Mouse (Mus musculus) A20 (cell line): ENCODE measurements around the gene Col6a6.

ENCODE experiments used
- DNase-seq: peaks from one replicate; pipeline ENCODE4 v3.0.0-alpha.2; 2011; ENCODE audit warnings: low read depth, low spot score

Col6a6 gene

GRCm38 (mm10) chr9:105801463-105801862, 26.5 kb downstream of the Col6a6 start:
- DNase-seq = no peak

- DNase-seq = no peak
Observed at GRCm38 (mm10) chr9:105800286-105800685, 27.7 kb downstream of the Col6a6 start.

DNA sequence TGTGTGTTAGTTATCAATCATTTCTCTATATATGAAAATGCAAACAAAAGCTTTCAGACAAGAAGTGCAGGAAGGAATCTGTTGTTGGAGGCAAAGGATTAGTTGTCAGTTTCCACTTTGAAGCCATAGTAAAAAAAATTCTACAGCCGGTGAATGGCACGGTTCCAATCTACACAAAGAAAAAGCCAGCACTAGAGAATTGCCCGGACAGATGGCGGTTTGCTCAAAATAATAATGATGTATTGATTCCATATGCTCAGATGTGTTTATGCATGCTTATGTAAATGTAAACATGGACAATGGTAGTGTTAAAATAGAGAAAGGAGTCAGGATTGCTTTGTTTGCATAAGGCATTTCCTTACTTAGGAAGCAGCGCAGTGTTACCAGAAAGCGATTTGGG, 31.8 kb downstream of the Col6a6 start:
- no peak for DNase-seq

DNA sequence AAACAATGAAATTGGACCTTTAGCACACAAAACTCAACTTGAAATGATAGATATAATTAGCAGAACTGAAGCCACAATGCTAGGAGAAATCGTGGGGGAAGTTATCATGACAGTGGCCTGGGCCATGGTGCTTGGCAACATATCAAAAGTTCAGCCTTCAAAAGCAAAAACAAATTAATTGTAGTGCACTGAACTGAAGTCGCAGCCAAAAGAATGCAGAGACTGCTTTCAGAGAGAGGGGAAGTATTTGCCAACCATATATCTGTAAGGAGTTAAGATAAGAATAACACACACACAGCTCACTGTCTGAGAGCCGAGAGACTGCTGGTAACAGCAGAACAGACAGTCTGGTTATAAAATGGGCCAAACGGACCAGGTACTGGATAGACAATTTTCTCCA, 33.0 kb downstream of the Col6a6 start:
- DNase-seq = no peak

GRCm38 (mm10) chr9:105791810-105792209, 36.1 kb downstream of the Col6a6 start:
- no peak for DNase-seq

DNA sequence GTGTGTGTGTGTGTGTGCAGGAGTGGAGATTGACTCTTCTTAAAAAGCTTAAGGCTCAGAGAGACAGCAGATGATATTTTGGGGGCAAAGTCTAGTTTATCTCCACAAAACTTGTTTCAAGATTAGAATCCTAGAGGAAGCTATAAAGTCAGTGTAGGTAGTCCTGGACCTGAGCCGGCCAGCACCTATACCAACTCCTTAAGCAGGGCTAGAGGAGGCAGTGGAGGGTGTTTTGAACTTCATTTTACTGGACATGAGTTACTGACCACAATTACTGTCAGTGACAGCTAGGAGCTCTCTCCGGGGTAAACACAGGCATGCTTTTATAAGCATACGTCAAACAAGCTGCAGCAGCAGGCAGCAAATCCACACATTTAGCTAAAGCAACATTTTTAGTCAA, 39.8 kb downstream of the Col6a6 start:
- DNase-seq = no peak

- no peak for DNase-seq
Observed at GRCm38 (mm10) chr9:105787800-105788199, 40.2 kb downstream of the Col6a6 start.

- DNase-seq = no peak
Observed at GRCm38 (mm10) chr9:105784026-105784425, 43.9 kb downstream of the Col6a6 start.

- no peak for DNase-seq
Observed at GRCm38 (mm10) chr9:105780696-105781095, 47.3 kb downstream of the Col6a6 start.

GRCm38 (mm10) chr9:105778741-105779140, 49.2 kb downstream of the Col6a6 start:
- no peak for DNase-seq

- no peak for DNase-seq
Observed at GRCm38 (mm10) chr9:105774878-105775277, 53.1 kb downstream of the Col6a6 start.

- no peak for DNase-seq
Observed at GRCm38 (mm10) chr9:105774321-105774720, 53.6 kb downstream of the Col6a6 start.

- DNase-seq = no peak
Observed at GRCm38 (mm10) chr9:105771380-105771779, 56.6 kb downstream of the Col6a6 start.

GRCm38 (mm10) chr9:105770690-105771089, 57.3 kb downstream of the Col6a6 start:
- no peak for DNase-seq

DNA sequence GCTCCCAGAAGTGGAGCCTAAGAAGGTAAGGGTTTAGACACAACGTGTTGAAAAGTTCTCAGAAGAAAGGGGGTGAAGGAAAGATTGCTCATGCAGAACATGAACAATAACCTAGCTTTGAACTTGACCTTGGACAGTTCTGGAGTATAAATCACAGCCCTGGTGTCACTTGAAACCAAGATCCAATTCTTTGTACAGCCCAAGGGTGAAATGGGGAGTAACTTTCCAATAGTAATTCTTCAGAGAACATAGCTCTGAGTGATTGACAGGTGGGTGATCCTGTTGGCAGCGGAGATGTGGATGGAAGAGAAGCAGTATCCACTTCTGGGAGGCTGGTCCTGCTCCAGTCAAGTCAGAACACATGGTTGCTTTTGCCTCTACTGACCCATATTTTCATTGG, 62.1 kb downstream of the Col6a6 start:
- DNase-seq = no peak

DNA sequence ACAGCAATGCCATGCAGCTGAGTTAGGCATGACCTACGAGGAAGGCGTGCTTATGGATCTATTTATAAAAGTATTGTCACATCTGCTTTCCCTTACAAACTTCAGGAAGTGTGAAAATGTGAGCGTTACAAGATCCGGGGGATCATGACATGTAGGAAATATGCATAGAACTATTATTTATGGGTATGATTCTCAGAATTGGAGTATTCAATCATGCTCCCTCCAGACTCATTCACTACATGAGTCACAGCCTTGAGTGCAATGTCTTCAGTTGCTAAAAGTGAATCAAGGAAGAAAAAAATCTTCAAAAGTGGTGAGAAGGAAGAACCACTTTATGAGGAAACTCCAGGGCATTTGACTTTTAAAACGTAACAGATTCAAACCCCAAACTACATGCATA, 63.3 kb downstream of the Col6a6 start:
- DNase-seq = no peak

DNA sequence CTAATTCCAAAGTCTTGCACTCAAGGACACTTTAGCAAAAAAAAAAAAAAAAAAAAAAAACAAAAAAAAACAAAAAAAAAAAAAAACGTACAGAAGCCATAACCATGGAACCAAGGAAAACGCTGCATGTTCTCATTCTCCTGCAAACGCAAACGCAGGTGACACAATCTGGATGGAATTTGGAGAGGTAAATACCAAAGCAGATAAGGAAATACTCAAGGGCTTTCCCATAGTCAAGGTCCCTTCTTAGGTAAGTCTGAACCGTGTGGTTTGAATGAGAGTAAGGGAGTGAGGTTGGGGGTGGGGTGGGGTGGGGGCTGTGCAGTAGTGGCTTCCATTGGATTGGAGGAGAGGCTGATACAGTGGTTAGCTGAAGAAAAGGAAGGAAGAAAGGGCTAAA, 63.8 kb downstream of the Col6a6 start:
- DNase-seq = no peak

DNA sequence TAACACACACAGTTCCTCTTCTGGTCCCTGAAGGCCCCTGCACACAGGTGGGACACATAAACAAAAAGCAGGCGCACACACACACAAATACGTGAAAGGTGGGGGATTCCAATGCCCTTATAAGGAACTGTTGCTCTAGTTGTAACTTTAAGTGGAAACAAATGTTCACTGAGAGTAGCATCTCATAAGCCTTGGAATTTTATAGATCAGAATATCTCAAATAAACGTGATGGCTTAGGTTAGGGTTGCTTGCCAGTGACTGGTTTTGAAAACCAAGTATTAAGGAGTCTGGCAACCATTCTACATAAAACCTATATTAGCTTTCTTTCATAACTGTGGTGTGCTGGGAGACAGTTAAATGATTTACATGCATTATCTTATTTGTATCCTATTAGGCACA, 64.3 kb downstream of the Col6a6 start:
- DNase-seq = no peak

GRCm38 (mm10) chr9:105762274-105762673, 65.7 kb downstream of the Col6a6 start:
- DNase-seq = no peak

GRCm38 (mm10) chr9:105758861-105759260, 69.1 kb downstream of the Col6a6 start:
- DNase-seq = no peak

DNA sequence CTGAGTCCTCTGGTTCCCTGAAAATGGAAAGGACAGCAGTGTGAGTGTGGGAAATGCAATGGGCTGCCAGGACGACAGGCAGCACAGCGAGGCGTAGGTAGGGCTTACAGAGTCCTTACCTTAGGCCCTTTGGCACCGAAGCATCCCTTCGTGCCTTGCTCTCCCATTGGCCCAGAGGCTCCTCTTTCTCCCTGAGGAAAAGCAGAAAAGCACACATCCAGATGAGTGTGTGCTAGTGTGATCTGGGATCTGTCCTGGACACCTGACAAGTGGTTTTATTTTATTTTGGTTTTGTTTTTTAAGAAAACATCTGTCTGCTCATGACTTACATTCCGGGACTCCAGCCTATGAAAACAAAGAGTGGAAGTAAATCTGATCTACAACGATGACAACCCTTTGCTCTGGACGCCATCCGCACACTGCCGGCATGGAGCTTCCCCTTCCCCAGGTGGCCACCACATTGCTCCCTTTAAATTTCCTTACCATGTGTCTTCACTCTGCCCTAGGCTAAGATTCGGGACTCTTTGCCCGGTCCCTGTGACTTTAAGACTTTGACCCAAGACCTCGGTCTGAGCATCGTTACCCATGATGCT, 69.7 kb downstream of the Col6a6 start:
- DNase-seq = no peak

- no peak for DNase-seq
Observed at GRCm38 (mm10) chr9:105754256-105754655, 73.7 kb downstream of the Col6a6 start.

- DNase-seq = no peak
Observed at GRCm38 (mm10) chr9:105745861-105746260, 82.1 kb downstream of the Col6a6 start.

- DNase-seq = no peak
Observed at GRCm38 (mm10) chr9:105740413-105740812, 87.5 kb downstream of the Col6a6 start.
